ENCODE assay signal across 9 mouse cellular contexts in genomic region chr2:158106947-158107587, GRCm38 (mm10). TPM values are rescaled to one million over a fixed set of nuclear protein-coding genes. Genes with fewer than 3 reads are reported as not detected.
DNase-seq lines count a peak whose midpoint lies in the region; ATAC-seq and TF ChIP-seq lines count a peak whose summit lies in the region.
"Had no signal": no experiment of that assay in that cellular context is flagged by ENCODE, and none has a peak within 500 bp of the region (broad histone marks: within the 10 kb centered on the region; RNA-seq: fewer than 3 reads in every experiment).

No protein-coding gene starts in this region.

- TF ChIP-seq CTCF in left cerebral cortex, adult 2 months (IDR thresholded peaks at IDR 0.05), result peak; percentile 61

- peaks cover 8% of the 10 kb centered on the region for H3K4me1 ChIP-seq in forebrain, embryonic 16.5 days (replicated peaks; ENCODE audit: control insufficient read depth, insufficient read depth, low read length)
- H3K4me1 ChIP-seq in liver, embryonic 11.5 days (replicated peaks; ENCODE audit: control insufficient read depth, insufficient read depth, low read length), result peaks cover 16% of the 10 kb centered on the region

- H3K4me2 ChIP-seq in forebrain, embryonic 16.5 days (ENCODE audit: low read length), result no peak overlapping the region
- H3K4me2 ChIP-seq in liver, embryonic 11.5 days, result no peak overlapping the region
- H3K4me2 ChIP-seq: neural tube, embryonic 12.5 days had no signal

- DNase-seq in left cerebral cortex, adult 2 months (ENCODE audit: extremely low spot score in 1 of 2, low spot score in 2 of 2), result peak in 1 of 2 experiments; percentile 24
- no peak for DNase-seq in left cerebral cortex, adult 11 months (ENCODE audit: low spot score)
- DNase-seq in adrenal gland, postnatal 36 days, result peak; percentile 60 to 76
- peak; percentile 33 for DNase-seq in induced T-regulatory cell, adult 2 months (ENCODE audit: low read depth)
- DNase-seq in liver, embryonic 11.5 days (ENCODE audit: low spot score), result peak; percentile 60
- no peak for DNase-seq in cerebellum, adult 18-20 months

- ATAC-seq in forebrain, embryonic 16.5 days, result peak; percentile 73
- peak; percentile 69 for ATAC-seq in liver, embryonic 11.5 days (replicated peaks; ENCODE audit: low FRiP score)
- peak; percentile 53; the same call in 1 of the 2 replicates for ATAC-seq in monocyte, adult 5-6 weeks (replicated peaks; ENCODE audit: insufficient number of reproducible peaks, low FRiP score, low TSS enrichment, poor library complexity, severe bottlenecking)

- no peak overlapping the region for H3K9ac ChIP-seq in forebrain, embryonic 16.5 days (replicated peaks; ENCODE audit: low read depth, low read length)
- H3K9ac ChIP-seq in liver, embryonic 11.5 days (ENCODE audit: low read depth, low read length), result no peak overlapping the region
- H3K9ac ChIP-seq: neural tube, embryonic 12.5 days had no signal

- H3K9me3 ChIP-seq in forebrain, embryonic 16.5 days (ENCODE audit: control insufficient read depth, low read length), result no peaks in the 10 kb centered on the region
- no peaks in the 10 kb centered on the region for H3K9me3 ChIP-seq in liver, embryonic 11.5 days (ENCODE audit: control insufficient read depth, low read length)
- H3K9me3 ChIP-seq: neural tube, embryonic 12.5 days had no signal

- H3K4me3 ChIP-seq in left cerebral cortex, adult 2 months, result no peak overlapping the region
- H3K4me3 ChIP-seq in forebrain, embryonic 16.5 days (replicated peaks; ENCODE audit: low read length), result no peak overlapping the region
- no peak overlapping the region for H3K4me3 ChIP-seq in liver, embryonic 11.5 days (ENCODE audit: low read depth, low read length)
- H3K4me3 ChIP-seq: neural tube, embryonic 12.5 days had no signal

- H3K27ac ChIP-seq in left cerebral cortex, adult 2 months, result no peak overlapping the region
- H3K27ac ChIP-seq in forebrain, embryonic 16.5 days (ENCODE audit: low read length), result peak overlapping the region; percentile 35; the same call in 1 of the 2 replicates
- no peak overlapping the region for H3K27ac ChIP-seq in liver, embryonic 11.5 days (ENCODE audit: low read depth, low read length)
- H3K27ac ChIP-seq: neural tube, embryonic 12.5 days had no signal

- 23% methylated on average over 6 of the region's 6 CpGs for WGBS in forebrain, embryonic 16.5 days
- WGBS in liver, embryonic 11.5 days, result 35% methylated on average over 6 of the region's 6 CpGs

- H3K27me3 ChIP-seq in forebrain, embryonic 16.5 days (replicated peaks; ENCODE audit: control insufficient read depth, insufficient read depth, low read length), result no peaks in the 10 kb centered on the region
- no peaks in the 10 kb centered on the region for H3K27me3 ChIP-seq in liver, embryonic 11.5 days (replicated peaks; ENCODE audit: control insufficient read depth, insufficient read depth, low read length)
- H3K27me3 ChIP-seq: neural tube, embryonic 12.5 days had no signal

- H3K36me3 ChIP-seq in forebrain, embryonic 16.5 days (ENCODE audit: control insufficient read depth, insufficient read depth), result no peaks in the 10 kb centered on the region
- no peaks in the 10 kb centered on the region for H3K36me3 ChIP-seq in liver, embryonic 11.5 days (ENCODE audit: control insufficient read depth, insufficient read depth, low read length)
- H3K36me3 ChIP-seq: neural tube, embryonic 12.5 days had no signal

- intact Hi-C loops in left cerebral cortex, adult 2 months (cut with DNase I), result loop anchor here (1.0 kb wide), 1 partner anchor 97 kb away; no protein-coding TSS in a partner anchor

RNA-seq across cellular contexts. Expression of gene Tgm2, which starts 39.2 kb away (rescaled TPM):
- total RNA-seq in left cerebral cortex, adult 2 months (2021), result 10 to 100 TPM; 12.9 to 14.6 TPM
- 10 to 100 TPM; 44.6 to 85.9 TPM for total RNA-seq in adrenal gland, postnatal 36 days (2021)
- polyA plus RNA-seq in forebrain, embryonic 16.5 days (2015; fragmentation: Nextera tagmentation; extraction: Ambion mirVana), result 5.0 and 7.5 TPM in 2 replicates
- polyA plus RNA-seq in liver, embryonic 11.5 days (2014; fragmentation: Nextera tagmentation; extraction: Ambion mirVana), result 49.5 and 49.7 TPM in 2 replicates
- 131 to 275 TPM (median 210 TPM) in 3 replicates for total RNA-seq in monocyte, adult 5-6 weeks (2017)

Comparison
In these comparisons a context has a peak if more than half of its experiments do, and no peak if none do; other contexts are left out.
1. DNase-seq: peak in adrenal gland, postnatal 36 days (2 of 2), induced T-regulatory cell, adult 2 months (single experiment) and liver, embryonic 11.5 days (single experiment); none in left cerebral cortex, adult 11 months (single experiment) and cerebellum, adult 18-20 months (0 of 2).
2. Peak in every context shown above with its lines, with median percentiles within 50 percentile points of each other: ATAC-seq.